Mouse (Mus musculus) ovary, postnatal 14 days (tissue): ENCODE results near the gene Crmp1.

ENCODE experiments used
- DNase-seq: peaks from one replicate; pipeline ENCODE4 v3.0.0; 2022; ENCODE audit warnings: low spot score

Crmp1 gene

GRCm38 (mm10) chr5:37240550-37240949, 1.2 kb upstream of the Crmp1 start:
- DNase-seq: peak; percentile 15

- no peak for DNase-seq
Measured at GRCm38 (mm10) chr5:37241224-37241623, 516 bp upstream of the Crmp1 start.

GRCm38 (mm10) chr5:37242360-37243168, 824 bp downstream of the Crmp1 start:
- no peak for DNase-seq

GRCm38 (mm10) chr5:37243169-37243886, 1.6 kb downstream of the Crmp1 start:
- peak; percentile 76 for DNase-seq

GRCm38 (mm10) chr5:37244161-37244560, 2.4 kb downstream of the Crmp1 start:
- DNase-seq: no peak

GRCm38 (mm10) chr5:37244666-37245242, 3.0 kb downstream of the Crmp1 start:
- DNase-seq: no peak

- DNase-seq: no peak
Measured at GRCm38 (mm10) chr5:37245651-37246050, 3.9 kb downstream of the Crmp1 start.

GRCm38 (mm10) chr5:37246138-37246910, 4.6 kb downstream of the Crmp1 start:
- no peak for DNase-seq

- DNase-seq: no peak
Measured at GRCm38 (mm10) chr5:37247456-37247855, 5.7 kb downstream of the Crmp1 start.

GRCm38 (mm10) chr5:37248870-37249269, 7.1 kb downstream of the Crmp1 start:
- no peak for DNase-seq

GRCm38 (mm10) chr5:37251596-37251995, 9.9 kb downstream of the Crmp1 start:
- DNase-seq: no peak

GRCm38 (mm10) chr5:37252101-37252804, 10.5 kb downstream of the Crmp1 start:
- no peak for DNase-seq

GRCm38 (mm10) chr5:37254523-37254922, 12.8 kb downstream of the Crmp1 start:
- DNase-seq: no peak

- no peak for DNase-seq
Measured at GRCm38 (mm10) chr5:37256823-37257222, 15.1 kb downstream of the Crmp1 start.

GRCm38 (mm10) chr5:37257243-37257642, 15.5 kb downstream of the Crmp1 start:
- no peak for DNase-seq

- no peak for DNase-seq
Measured at GRCm38 (mm10) chr5:37261734-37262133, 20.0 kb downstream of the Crmp1 start.

- no peak for DNase-seq
Measured at GRCm38 (mm10) chr5:37263816-37264215, 22.1 kb downstream of the Crmp1 start.

GRCm38 (mm10) chr5:37281021-37281420, 39.3 kb downstream of the Crmp1 start:
- no peak for DNase-seq

GRCm38 (mm10) chr5:37288374-37288773, 46.6 kb downstream of the Crmp1 start:
- DNase-seq: no peak

- DNase-seq: no peak
Measured at GRCm38 (mm10) chr5:37289236-37289635, 47.5 kb downstream of the Crmp1 start.

GRCm38 (mm10) chr5:37290983-37291382, 49.2 kb downstream of the Crmp1 start:
- no peak for DNase-seq

GRCm38 (mm10) chr5:37296717-37297116, 55.0 kb downstream of the Crmp1 start:
- no peak for DNase-seq
